Mouse (Mus musculus): ENCODE data around the gene Ccar1. TPM values are rescaled to one million over a fixed set of nuclear protein-coding genes. Genes with fewer than 3 reads are reported as not detected.

Gene Ccar1
- polyA plus RNA-seq, 1 experiment from 2014 or later = 165 TPM

DNA sequence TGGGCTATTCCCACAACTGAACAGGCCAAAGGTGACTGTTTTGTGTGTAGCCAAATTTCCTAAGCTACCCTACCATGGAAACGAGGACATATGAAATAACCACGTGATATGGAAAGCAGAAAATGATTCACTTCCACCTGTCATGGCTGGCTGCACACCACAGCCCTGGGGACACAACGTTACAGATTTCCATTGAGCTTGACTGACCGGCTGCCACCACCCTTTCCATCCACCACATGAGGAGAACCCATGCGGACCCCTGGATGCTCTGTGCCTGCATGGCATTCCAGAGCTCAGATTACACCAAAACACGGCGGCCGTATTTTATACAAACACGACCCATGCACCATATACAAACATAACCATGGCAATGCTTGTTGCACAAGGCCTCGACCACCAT is 78.6 kb downstream of the Ccar1 start:
- Histone ChIP-seq H3K27me3 (ENCODE audit: poor library complexity, severe bottlenecking) (no peaks in the 10 kb centered on the region), H3K9me3 (no peaks in the 10 kb centered on the region), H3K4me1 (no peaks in the 10 kb centered on the region), H3K27ac (no peak overlapping the region), H3K36me3 (replicated peaks) (no peaks in the 10 kb centered on the region), H3K4me3 (no peak overlapping the region)
- DNase-seq (ENCODE audit: extremely low spot score, low spot score) = no peak
- WGBS = 87% methylated on average over 10 of the region's 10 CpGs

DNA sequence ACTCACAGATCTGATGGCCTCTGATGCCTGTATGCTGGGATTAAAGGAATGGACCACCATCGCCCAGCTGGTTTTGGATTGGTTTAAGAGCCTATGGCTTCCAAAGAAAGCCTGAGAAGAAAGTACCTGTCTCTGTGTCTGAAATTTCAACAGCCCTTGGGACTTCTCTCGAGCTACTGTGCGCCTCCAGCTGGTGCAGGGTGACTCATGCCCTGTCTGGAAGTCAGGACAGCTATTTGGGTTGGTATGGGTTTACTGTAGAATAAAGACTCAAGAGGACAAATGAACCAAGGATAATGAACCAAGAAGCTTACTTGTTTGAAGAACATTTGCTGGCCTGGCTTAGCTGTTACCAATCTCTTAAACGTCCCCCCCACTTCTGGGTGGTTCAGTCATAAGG is 88.5 kb downstream of the Ccar1 start:
- Histone ChIP-seq H3K27me3 (ENCODE audit: poor library complexity, severe bottlenecking) (no peaks in the 10 kb centered on the region), H3K27ac (no peak overlapping the region), H3K36me3 (replicated peaks) (no peaks in the 10 kb centered on the region), H3K4me3 (no peak overlapping the region), H3K4me1 (no peaks in the 10 kb centered on the region), H3K9me3 (no peaks in the 10 kb centered on the region)
- 84% methylated on average over 4 of the region's 4 CpGs for WGBS
- no peak for DNase-seq (ENCODE audit: extremely low spot score, low spot score)

DNA sequence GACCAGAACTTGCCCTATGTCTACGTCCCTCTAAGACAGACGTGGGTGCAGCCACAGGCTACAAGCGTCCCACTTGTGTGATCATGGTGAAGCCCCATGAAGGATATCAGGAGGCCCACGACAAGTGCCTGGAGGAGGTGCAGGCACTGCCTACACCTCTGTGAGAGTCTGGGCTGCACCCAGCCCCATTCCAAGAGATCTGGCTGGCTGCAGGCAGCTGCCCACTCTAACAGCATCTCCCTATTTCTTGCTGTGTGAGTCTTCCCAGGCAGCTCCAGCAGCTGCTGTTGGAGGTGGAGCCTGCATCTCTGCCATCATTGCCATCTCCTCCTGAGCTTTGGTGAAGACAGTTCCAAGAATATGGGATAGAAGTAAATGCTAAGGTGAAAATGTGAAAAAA is 89.7 kb downstream of the Ccar1 start:
- no peaks in the 10 kb centered on the region for H3K4me1 ChIP-seq
- no peaks in the 10 kb centered on the region for H3K9me3 ChIP-seq
- no peak for DNase-seq (ENCODE audit: extremely low spot score, low spot score)
- H3K4me3 ChIP-seq = no peak overlapping the region
- H3K27ac ChIP-seq = no peak overlapping the region
- WGBS = 83% methylated on average over 4 of the region's 4 CpGs
- H3K36me3 ChIP-seq (replicated peaks) = no peaks in the 10 kb centered on the region
- no peaks in the 10 kb centered on the region for H3K27me3 ChIP-seq (ENCODE audit: poor library complexity, severe bottlenecking)

Other genes starting within 250 kb of the Ccar1 start
- gene Kif1bp, start 213.8 kb downstream of the Ccar1 start, polyA plus RNA-seq (2016; fragmentation: Nextera tagmentation; extraction: Ambion mirVana) = 32.6 and 32.8 TPM in 2 replicates
- gene Ddx21, start 190.0 kb downstream of the Ccar1 start, polyA plus RNA-seq (2016; fragmentation: Nextera tagmentation; extraction: Ambion mirVana) = 40.6 TPM in 2 replicates
- gene Ddx50, start 141.1 kb downstream of the Ccar1 start, polyA plus RNA-seq (2016; fragmentation: Nextera tagmentation; extraction: Ambion mirVana) = 110 and 113 TPM in 2 replicates
- gene Stox1, start 66.2 kb downstream of the Ccar1 start, polyA plus RNA-seq (2016; fragmentation: Nextera tagmentation; extraction: Ambion mirVana) = 4.2 and 4.3 TPM in 2 replicates
- 30.6 and 33.1 TPM in 2 replicates for gene Tet1, start 116.7 kb upstream of the Ccar1 start, polyA plus RNA-seq (2016; fragmentation: Nextera tagmentation; extraction: Ambion mirVana)
- 10.7 and 11.9 TPM in 2 replicates for gene Slc25a16, start 128.3 kb upstream of the Ccar1 start, polyA plus RNA-seq (2016; fragmentation: Nextera tagmentation; extraction: Ambion mirVana)
- gene Dna2, start 154.7 kb upstream of the Ccar1 start, polyA plus RNA-seq (2016; fragmentation: Nextera tagmentation; extraction: Ambion mirVana) = 40.5 and 41.3 TPM in 2 replicates
- gene Rufy2, start 187.9 kb upstream of the Ccar1 start, polyA plus RNA-seq (2016; fragmentation: Nextera tagmentation; extraction: Ambion mirVana) = 26.5 and 28.7 TPM in 2 replicates
- 218 and 221 TPM in 2 replicates for gene Hnrnph3, start 231.9 kb upstream of the Ccar1 start, polyA plus RNA-seq (2016; fragmentation: Nextera tagmentation; extraction: Ambion mirVana)
- gene Pbld2, start 232.0 kb upstream of the Ccar1 start, polyA plus RNA-seq (2016; fragmentation: Nextera tagmentation; extraction: Ambion mirVana) = 0.76 and 0.93 TPM in 2 replicates